In genomic region chr3:85707421-85707820, GRCm38 (mm10) we compare ENCODE assay signal across 9 mouse cellular contexts.
DNase-seq lines count a peak whose midpoint lies in the region; ATAC-seq and TF ChIP-seq lines count a peak whose summit lies in the region.
"Had no signal": no experiment of that assay in that cellular context is flagged by ENCODE, and none has a peak within 500 bp of the region (broad histone marks: within the 10 kb centered on the region; RNA-seq: fewer than 3 reads in every experiment).

No protein-coding gene starts in this region.

- no peaks in the 10 kb centered on the region for H3K36me3 ChIP-seq in heart, embryonic 12.5 days
- H3K36me3 ChIP-seq in kidney, postnatal 0 days (ENCODE audit: insufficient read depth, low read length), result no peaks in the 10 kb centered on the region
- H3K36me3 ChIP-seq: limb, embryonic 12.5 days had no signal

- peak; percentile 96 for TF ChIP-seq CTCF in Patski (IDR thresholded peaks at IDR 0.05)
- peak; percentile 89 for TF ChIP-seq CTCF in kidney, postnatal 0 days (IDR thresholded peaks at IDR 0.05; ENCODE audit: low read depth)

- H3K4me1 ChIP-seq in heart, embryonic 12.5 days (replicated peaks), result peaks cover 15% of the 10 kb centered on the region
- H3K4me1 ChIP-seq in kidney, postnatal 0 days (replicated peaks; ENCODE audit: insufficient read depth, low read length), result no peaks in the 10 kb centered on the region
- H3K4me1 ChIP-seq: limb, embryonic 12.5 days had no signal

- DNase-seq in heart, adult 18-20 months, result peak; percentile 38 to 68
- peak; percentile 24 for DNase-seq in 3134 (ENCODE audit: extremely low read depth, insufficient read length, low spot score)
- peak; percentile 31 for DNase-seq in Patski (ENCODE audit: low read depth, low spot score)
- peak; percentile 66 for DNase-seq in embryo, embryonic 10 days (ENCODE audit: low spot score)
- DNase-seq in kidney, postnatal 0 days (ENCODE audit: low spot score), result peak; percentile 89
- peak; percentile 51 for DNase-seq in lung, postnatal 10 days
- DNase-seq in testis, postnatal 10 days (ENCODE audit: low spot score), result peak; percentile 67

- no peak overlapping the region for H3K4me3 ChIP-seq in heart, embryonic 12.5 days
- H3K4me3 ChIP-seq in kidney, postnatal 0 days (replicated peaks; ENCODE audit: low read depth, low read length), result no peak overlapping the region
- H3K4me3 ChIP-seq: limb, embryonic 12.5 days had no signal

- no peak overlapping the region for H3K4me2 ChIP-seq in heart, embryonic 12.5 days
- no peak overlapping the region for H3K4me2 ChIP-seq in kidney, postnatal 0 days (ENCODE audit: low read length)
- H3K4me2 ChIP-seq: limb, embryonic 12.5 days had no signal

- 45% methylated on average over 7 of the region's 7 CpGs for WGBS in heart, embryonic 12.5 days
- 35% methylated on average over 7 of the region's 7 CpGs for WGBS in kidney, postnatal 0 days

- H3K27ac ChIP-seq in heart, embryonic 12.5 days (ENCODE audit: poor library complexity, severe bottlenecking), result no peak overlapping the region
- no peak overlapping the region for H3K27ac ChIP-seq in kidney, postnatal 0 days
- H3K27ac ChIP-seq: limb, embryonic 12.5 days had no signal

- in situ Hi-C loops in Patski (cut with MboI; ENCODE audit: low pct_unique_long_range_greater_than_20kb), result loop anchor here (5.0 to 10.0 kb wide), 2 partner anchors 210 to 407 kb away; no protein-coding TSS in a partner anchor

- POLR2A ChIA-PET in Patski (lab: Charles Lee), result no interaction called here

- CTCF ChIA-PET in Patski (lab: Charles Lee), result interaction anchor here (0.7 to 9.3 kb wide), 9 partner anchors 9 to 217 kb away, joined by 3 to 77 read pairs (median 4); no protein-coding TSS in a partner anchor

- ATAC-seq in heart, embryonic 12.5 days (ENCODE audit: insufficient number of reproducible peaks, low FRiP score), result no peak
- ATAC-seq in Patski, result peak; percentile 58
- no peak for ATAC-seq in kidney, postnatal 0 days (replicated peaks; ENCODE audit: low FRiP score, low read depth)

- H3K9me3 ChIP-seq in heart, embryonic 12.5 days (replicated peaks), result no peaks in the 10 kb centered on the region
- no peaks in the 10 kb centered on the region for H3K9me3 ChIP-seq in kidney, postnatal 0 days (replicated peaks; ENCODE audit: low read length)
- H3K9me3 ChIP-seq: limb, embryonic 12.5 days had no signal

- no peak overlapping the region for H3K9ac ChIP-seq in heart, embryonic 12.5 days
- no peak overlapping the region for H3K9ac ChIP-seq in kidney, postnatal 0 days (ENCODE audit: low read depth, low read length)
- H3K9ac ChIP-seq: limb, embryonic 12.5 days had no signal

- H3K27me3 ChIP-seq in heart, embryonic 12.5 days (replicated peaks), result no peaks in the 10 kb centered on the region
- H3K27me3 ChIP-seq in Patski, result no peaks in the 10 kb centered on the region
- no peaks in the 10 kb centered on the region for H3K27me3 ChIP-seq in kidney, postnatal 0 days (ENCODE audit: insufficient read depth, low read length)
- H3K27me3 ChIP-seq: limb, embryonic 12.5 days had no signal

Comparison
In these comparisons a context has a peak if more than half of its experiments do, and no peak if none do; other contexts are left out.
1. DNase-seq: peak in every context shown above with its lines; median percentile 89 in kidney, postnatal 0 days; 67 in testis, postnatal 10 days; 66 in embryo, embryonic 10 days; 53 in heart, adult 18-20 months; 51 in lung, postnatal 10 days; 31 in Patski; 24 in 3134.